Mouse (Mus musculus) lung, embryonic 16.5 days (tissue): Measurements from ENCODE around the gene Snx3. TPM values are rescaled to one million over a fixed set of nuclear protein-coding genes. Genes with fewer than 3 reads are reported as not detected.

Experiments used
- ATAC-seq: fragments of 200-750 bp; cut with Nextera tagmentation; 2 replicates; pipeline ENCODE4 v1.8.0; 2017; ENCODE audit warnings: low read depth, mild to moderate bottlenecking, moderate library complexity
- H3K27ac ChIP-seq: fragments of 300-500 bp; sonication (generic); 2 replicates; pipeline ENCODE4 v1.5.1; 2014; ENCODE audit warnings: mild to moderate bottlenecking, control low read depth, low read length
- H3K27me3 ChIP-seq: fragments of 300-500 bp; sonication (generic); 2 replicates; pipeline ENCODE4 v1.6.1; 2014; ENCODE audit warnings: low read depth, low read length, mixed read lengths; ENCODE audit not compliant: control insufficient read depth, insufficient read depth
- H3K36me3 ChIP-seq: fragments of 300-500 bp; sonication (generic); 2 replicates; pipeline ENCODE4 v1.6.1; 2014; ENCODE audit warnings: low read length; ENCODE audit not compliant: control insufficient read depth, insufficient read depth
- H3K4me1 ChIP-seq: fragments of 300-500 bp; sonication (generic); replicated peaks from 2 replicates; pipeline ENCODE4 v1.6.1; 2014; ENCODE audit warnings: low read length, mixed read lengths; ENCODE audit not compliant: control insufficient read depth, insufficient read depth
- H3K4me2 ChIP-seq: fragments of 300-500 bp; sonication (generic); 2 replicates; pipeline ENCODE4 v1.6.1; 2014; ENCODE audit warnings: low read depth, low read length, control low read depth
- H3K4me3 ChIP-seq: fragments of 300-500 bp; sonication (generic); 2 replicates; pipeline ENCODE4 v1.5.1; 2014; ENCODE audit warnings: mild to moderate bottlenecking, low read length, control low read depth
- H3K9ac ChIP-seq: fragments of 300-500 bp; sonication (generic); 2 replicates; pipeline ENCODE4 v1.6.1; 2014; ENCODE audit warnings: low read length, control low read depth
- H3K9me3 ChIP-seq: fragments of 300-500 bp; sonication (generic); 2 replicates; pipeline ENCODE4 v1.6.1; 2016; ENCODE audit warnings: low read length; ENCODE audit not compliant: control insufficient read depth
- WGBS: fragments of 180-500 bp; shearing (Covaris S2); extraction: QIAGEN DNeasy Blood & Tissue Kit; methylation state at CpG from one replicate; pipeline ENCODE4 v1.1.7; 2014; 5-methylcytosine and 5-hydroxymethylcytosine counted together
- polyA plus RNA-seq: library from polyadenylated mRNA; unstranded; fragments of >200 nt; fragmentation: Nextera tagmentation; extraction: Ambion mirVana; gene quantifications from 2 replicates; pipeline ENCODE4 v1.2.1, GENCODE M21; 2015

Snx3 gene
- polyA plus RNA-seq, 1 experiment from 2014 or later: 405 TPM

- WGBS: 80% methylated on average over 10 of the region's 10 CpGs
- no peak for ATAC-seq
- peak overlapping the region; percentile 65; the same call in 1 of the 2 replicates for H3K4me3 ChIP-seq
Observed at GRCm38 (mm10) chr10:42476774-42477475, 24.9 kb upstream of the Snx3 start.

GRCm38 (mm10) chr10:42477550-42478340 is 24.1 kb upstream of the Snx3 start:
- Histone ChIP-seq H3K9me3 (no peaks in the 10 kb centered on the region), H3K27ac (peak overlapping the region; percentile 95), H3K9ac (peak overlapping the region; percentile 83), H3K4me3 (peak overlapping the region; percentile 65), H3K27me3 (no peaks in the 10 kb centered on the region), H3K4me2 (peak overlapping the region; percentile 90), H3K36me3 (no peaks in the 10 kb centered on the region), H3K4me1 (peaks cover 8% of the 10 kb centered on the region; the same call in 1 of the 2 replicates)
- 8% methylated on average over 25 of the region's 25 CpGs for WGBS
- ATAC-seq: peak; percentile 20; the same call in 1 of the 2 replicates

More at GRCm38 (mm10) chr10:42476774-42477475, 24.9 kb upstream of the Snx3 start:
- no peak overlapping the region for H3K9ac ChIP-seq
- H3K4me2 ChIP-seq: peak overlapping the region; percentile 90
- no peaks in the 10 kb centered on the region for H3K36me3 ChIP-seq
- H3K4me1 ChIP-seq: peaks cover 8% of the 10 kb centered on the region; the same call in 1 of the 2 replicates
- H3K27me3 ChIP-seq: no peaks in the 10 kb centered on the region
- no peaks in the 10 kb centered on the region for H3K9me3 ChIP-seq
- H3K27ac ChIP-seq: peak overlapping the region; percentile 95

GRCm38 (mm10) chr10:42478341-42478720 is 23.5 kb upstream of the Snx3 start, which contains the start of gene Afg1l:
TSS of gene Afg1l (minus strand) at chr10:42478565.
- ATAC-seq: peak; percentile 97
- no peaks in the 10 kb centered on the region for H3K9me3 ChIP-seq
- peak within 1 kb of the TSS; percentile 65 for H3K4me3 ChIP-seq
- H3K9ac ChIP-seq: peak within 1 kb of the TSS; percentile 83
- H3K36me3 ChIP-seq: no peaks in the 10 kb centered on the region
- 0% methylated on average over 29 of the region's 29 CpGs for WGBS
- no peaks in the 10 kb centered on the region for H3K27me3 ChIP-seq
- peak within 1 kb of the TSS; percentile 95 for H3K27ac ChIP-seq
- peak within 1 kb of the TSS; percentile 90 for H3K4me2 ChIP-seq
- peaks cover 8% of the 10 kb centered on the region; the same call in 1 of the 2 replicates for H3K4me1 ChIP-seq

GRCm38 (mm10) chr10:42480719-42481118 is 21.1 kb upstream of the Snx3 start:
- 72% methylated on average over 4 of the region's 4 CpGs for WGBS
- H3K4me2 ChIP-seq: no peak overlapping the region
- ATAC-seq: no peak

GRCm38 (mm10) chr10:42488606-42489296 is 13.1 kb upstream of the Snx3 start:
- Histone ChIP-seq H3K4me3 (no peak overlapping the region), H3K4me2 (no peak overlapping the region), H3K27me3 (no peaks in the 10 kb centered on the region), H3K9me3 (no peaks in the 10 kb centered on the region), H3K36me3 (no peaks in the 10 kb centered on the region), H3K27ac (peak overlapping the region; percentile 56), H3K9ac (no peak overlapping the region), H3K4me1 (0 out of 2 replicates have a peak, but pooled peaks cover 2% of the 10 kb centered on the region)
- 23% methylated on average over 8 of the region's 8 CpGs for WGBS
- peak; percentile 70 for ATAC-seq

More at GRCm38 (mm10) chr10:42480719-42481118, 21.1 kb upstream of the Snx3 start:
- H3K9ac ChIP-seq: no peak overlapping the region
- no peak overlapping the region for H3K27ac ChIP-seq
- peaks cover 8% of the 10 kb centered on the region; the same call in 1 of the 2 replicates for H3K4me1 ChIP-seq
- H3K36me3 ChIP-seq: no peaks in the 10 kb centered on the region
- no peaks in the 10 kb centered on the region for H3K27me3 ChIP-seq
- H3K4me3 ChIP-seq: no peak overlapping the region
- H3K9me3 ChIP-seq: no peaks in the 10 kb centered on the region

GRCm38 (mm10) chr10:42491158-42491557 is 10.7 kb upstream of the Snx3 start:
- H3K4me2 ChIP-seq: no peak overlapping the region
- no peaks in the 10 kb centered on the region for H3K9me3 ChIP-seq
- H3K36me3 ChIP-seq: no peaks in the 10 kb centered on the region
- no peaks in the 10 kb centered on the region for H3K27me3 ChIP-seq
- ATAC-seq: no peak
- H3K4me3 ChIP-seq: no peak overlapping the region
- 0 out of 2 replicates have a peak, but pooled peaks cover 2% of the 10 kb centered on the region for H3K4me1 ChIP-seq
- H3K27ac ChIP-seq: no peak overlapping the region
- WGBS: 7% methylated on average over 1 of the region's 1 CpGs
- H3K9ac ChIP-seq: no peak overlapping the region

- no peaks in the 10 kb centered on the region for H3K9me3 ChIP-seq
- no peak overlapping the region for H3K27ac ChIP-seq
- H3K4me2 ChIP-seq: no peak overlapping the region
- no peak overlapping the region for H3K9ac ChIP-seq
- H3K36me3 ChIP-seq: no peaks in the 10 kb centered on the region
- 79% methylated on average over 10 of the region's 10 CpGs for WGBS
- H3K27me3 ChIP-seq: no peaks in the 10 kb centered on the region
- 0 out of 2 replicates have a peak, but pooled peaks cover 2% of the 10 kb centered on the region for H3K4me1 ChIP-seq
- no peak for ATAC-seq
- no peak overlapping the region for H3K4me3 ChIP-seq
Observed at GRCm38 (mm10) chr10:42492027-42492771, 9.6 kb upstream of the Snx3 start.

- no peaks in the 10 kb centered on the region for H3K9me3 ChIP-seq
- 0 out of 2 replicates have a peak, but pooled peaks cover 2% of the 10 kb centered on the region for H3K4me1 ChIP-seq
- no peak overlapping the region for H3K9ac ChIP-seq
- H3K27ac ChIP-seq: no peak overlapping the region
- no peak overlapping the region for H3K4me3 ChIP-seq
- H3K27me3 ChIP-seq: no peaks in the 10 kb centered on the region
- H3K4me2 ChIP-seq: no peak overlapping the region
- H3K36me3 ChIP-seq: no peaks in the 10 kb centered on the region
- ATAC-seq: no peak
- WGBS: 30% methylated on average over 4 of the region's 4 CpGs
Observed at GRCm38 (mm10) chr10:42493000-42493399, 8.8 kb upstream of the Snx3 start.
